Mouse (Mus musculus) small intestine, adult 2 months (tissue): ENCODE measurements around the gene Kncn.

Experiments
- CTCF ChIP-seq: fragments of 200-500 bp; IDR thresholded peaks from 2 replicates; pipeline ENCODE4 v1.5.1; 2012; ENCODE audit warnings: low read depth, mild to moderate bottlenecking, control low read depth, inconsistent platforms, low read length, moderate library complexity, mixed read lengths; ENCODE audit not compliant: insufficient replicate concordance, insufficient read length; ENCODE audit errors: extremely low read depth
- POLR2A ChIP-seq: fragments of 200-500 bp; IDR thresholded peaks from 2 replicates; pipeline ENCODE4 v1.6.1; 2012; ENCODE audit warnings: low read depth, mild to moderate bottlenecking, control low read depth, inconsistent platforms, low read length, moderate library complexity

DNA sequence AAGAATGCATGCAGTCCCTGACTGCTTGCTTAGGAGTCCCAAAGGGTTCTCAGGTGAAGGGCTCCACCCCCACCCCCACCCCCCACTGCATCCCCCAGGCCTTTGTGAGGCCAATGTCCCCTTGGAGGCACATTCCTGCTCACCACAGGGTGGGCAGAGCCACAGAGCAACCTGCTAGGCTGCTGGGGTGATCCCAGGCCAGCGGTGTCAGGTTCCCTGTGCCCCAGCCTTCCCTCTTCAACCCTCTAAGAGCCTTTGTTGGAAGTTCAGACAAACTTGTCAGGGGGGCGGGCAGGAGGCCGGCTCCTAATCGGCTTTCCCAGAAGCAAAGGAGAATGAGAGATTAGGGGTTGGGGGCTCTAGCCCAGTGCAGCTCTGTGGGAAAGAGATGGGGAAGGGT, 27.4 kb downstream of the Kncn start:
- TF ChIP-seq CTCF (no peak), POLR2A (no peak)
